Mouse (Mus musculus) intestine, embryonic 15.5 days (tissue): ENCODE measurements around the gene Actb. TPM values are rescaled to one million over a fixed set of nuclear protein-coding genes. Genes with fewer than 3 reads are reported as not detected.

Source experiments
- ATAC-seq: fragments of 200-750 bp; cut with Nextera tagmentation; 2 replicates; pipeline ENCODE4 v1.8.0; 2017; ENCODE audit warnings: moderate TSS enrichment, moderate library complexity
- H3K27ac ChIP-seq: fragments of 300-500 bp; sonication (generic); 2 replicates; pipeline ENCODE4 v1.5.1; 2015; ENCODE audit warnings: mild to moderate bottlenecking, inconsistent platforms
- H3K27me3 ChIP-seq: fragments of 300-500 bp; sonication (generic); replicated peaks from 2 replicates; pipeline ENCODE4 v1.6.1; 2015; ENCODE audit warnings: inconsistent platforms
- H3K36me3 ChIP-seq: fragments of 300-500 bp; sonication (generic); 2 replicates; pipeline ENCODE4 v1.6.1; 2015; ENCODE audit warnings: inconsistent platforms
- H3K4me1 ChIP-seq: fragments of 300-500 bp; sonication (generic); replicated peaks from 2 replicates; pipeline ENCODE4 v1.6.1; 2015; ENCODE audit warnings: inconsistent platforms
- H3K4me2 ChIP-seq: fragments of 300-500 bp; sonication (generic); replicated peaks from 2 replicates; pipeline ENCODE4 v1.6.1; 2015; ENCODE audit warnings: mild to moderate bottlenecking, inconsistent platforms
- H3K4me3 ChIP-seq: fragments of 300-500 bp; sonication (generic); replicated peaks from 2 replicates; pipeline ENCODE4 v1.5.1; 2015; ENCODE audit warnings: inconsistent platforms
- H3K9ac ChIP-seq: fragments of 300-500 bp; sonication (generic); 2 replicates; pipeline ENCODE4 v1.6.1; 2015; ENCODE audit warnings: inconsistent platforms
- H3K9me3 ChIP-seq: fragments of 300-500 bp; sonication (generic); 2 replicates; pipeline ENCODE4 v1.6.1; 2016; ENCODE audit warnings: inconsistent platforms
- WGBS: fragments of 180-500 bp; shearing (Covaris S2); methylation state at CpG from one replicate; pipeline ENCODE4 v1.1.7; 2015; 5-methylcytosine and 5-hydroxymethylcytosine counted together
- polyA plus RNA-seq: library from polyadenylated mRNA; unstranded; fragments of >200 nt; fragmentation: Nextera tagmentation; extraction: Ambion mirVana; gene quantifications from 2 replicates; pipeline ENCODE4 v1.2.1, GENCODE M21; 2015

The Actb gene
- polyA plus RNA-seq, 1 experiment from 2014 or later: 17,104 TPM

GRCm38 (mm10) chr5:142856408-142856807 is 50.1 kb downstream of the Actb start:
- WGBS: 78% methylated on average over 4 of the region's 4 CpGs
- H3K4me1 ChIP-seq: peaks cover 3% of the 10 kb centered on the region; the same call in 1 of the 2 replicates
- H3K36me3 ChIP-seq: no peaks in the 10 kb centered on the region
- no peak overlapping the region for H3K4me3 ChIP-seq
- H3K9me3 ChIP-seq: no peaks in the 10 kb centered on the region
- no peaks in the 10 kb centered on the region for H3K27me3 ChIP-seq
- H3K4me2 ChIP-seq: no peak overlapping the region
- no peak for ATAC-seq
- no peak overlapping the region for H3K27ac ChIP-seq
- no peak overlapping the region for H3K9ac ChIP-seq

- Histone ChIP-seq H3K4me3 (no peak overlapping the region), H3K9ac (no peak overlapping the region), H3K36me3 (no peaks in the 10 kb centered on the region), H3K4me2 (no peak overlapping the region), H3K9me3 (no peaks in the 10 kb centered on the region), H3K4me1 (peaks cover 8% of the 10 kb centered on the region; the same call in 1 of the 2 replicates), H3K27me3 (no peaks in the 10 kb centered on the region), H3K27ac (no peak overlapping the region)
- ATAC-seq: no peak
- WGBS: 73% methylated on average over 10 of the region's 10 CpGs
These were observed 51.7 kb downstream of the Actb start for GRCm38 (mm10) chr5:142854877-142855276.

GRCm38 (mm10) chr5:142853585-142853984 is 53.0 kb downstream of the Actb start:
- H3K27me3 ChIP-seq: no peaks in the 10 kb centered on the region
- no peak overlapping the region for H3K4me3 ChIP-seq
- peaks cover 8% of the 10 kb centered on the region; the same call in 1 of the 2 replicates for H3K4me1 ChIP-seq
- H3K9me3 ChIP-seq: no peaks in the 10 kb centered on the region
- H3K4me2 ChIP-seq: no peak overlapping the region
- 65% methylated on average over 6 of the region's 6 CpGs for WGBS
- ATAC-seq: no peak
- H3K27ac ChIP-seq: no peak overlapping the region
- no peaks in the 10 kb centered on the region for H3K36me3 ChIP-seq
- H3K9ac ChIP-seq: no peak overlapping the region

Other genes with a start within 250 kb of the Actb start
- 6.3 and 8.4 TPM in 2 replicates for gene Slc29a4, start 214.2 kb downstream of the Actb start, polyA plus RNA-seq
- 19.5 and 21.6 TPM in 2 replicates for gene Tnrc18, start 89.1 kb downstream of the Actb start, polyA plus RNA-seq
- 11.1 and 11.4 TPM in 2 replicates for gene Fbxl18, start 11.3 kb downstream of the Actb start, polyA plus RNA-seq
- gene Fscn1, start 53.6 kb upstream of the Actb start, polyA plus RNA-seq: 140 and 170 TPM in 2 replicates
- gene Rnf216, start 206.2 kb upstream of the Actb start, polyA plus RNA-seq: 30.6 and 34.9 TPM in 2 replicates
- 0.03 and 0.10 TPM in 2 replicates for gene Olfr718-ps1, start 240.8 kb upstream of the Actb start, polyA plus RNA-seq